Mouse (Mus musculus): ENCODE results near the gene Igdcc4.

The Igdcc4 gene

GRCm38 (mm10) chr9:65109132-65110072, 8.1 kb downstream of the Igdcc4 start:
- in situ Hi-C loops (cut with MboI; ENCODE audit: unreplicated experiment in 2 of 2): loop anchor here in 1 of 2 experiments (10.0 kb wide), 1 partner anchor 45 kb away; no protein-coding TSS in a partner anchor

DNA sequence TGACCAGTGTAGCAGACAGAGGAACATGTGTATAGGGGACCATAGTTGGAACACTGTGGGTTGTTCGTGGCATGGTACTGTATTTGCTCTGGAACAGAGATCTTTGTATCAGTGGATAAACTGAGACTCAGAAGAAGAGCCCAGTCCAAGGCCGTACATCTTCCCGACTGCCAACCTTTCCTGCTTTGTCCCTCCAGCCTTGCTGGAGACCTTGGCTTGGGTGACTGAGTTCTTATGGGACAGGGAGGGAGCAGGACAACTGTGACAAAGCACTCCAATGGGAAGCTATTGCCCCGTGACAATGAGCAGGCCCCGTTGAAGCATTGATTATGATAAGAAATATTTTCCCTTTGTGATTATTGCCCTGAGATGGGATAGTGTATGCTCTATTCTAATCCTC, 10.4 kb downstream of the Igdcc4 start:
- in situ Hi-C loops (cut with MboI; ENCODE audit: unreplicated experiment in 2 of 2): loop anchor here in 1 of 2 experiments (10.0 kb wide), 1 partner anchor 47 kb away; no protein-coding TSS in a partner anchor

DNA sequence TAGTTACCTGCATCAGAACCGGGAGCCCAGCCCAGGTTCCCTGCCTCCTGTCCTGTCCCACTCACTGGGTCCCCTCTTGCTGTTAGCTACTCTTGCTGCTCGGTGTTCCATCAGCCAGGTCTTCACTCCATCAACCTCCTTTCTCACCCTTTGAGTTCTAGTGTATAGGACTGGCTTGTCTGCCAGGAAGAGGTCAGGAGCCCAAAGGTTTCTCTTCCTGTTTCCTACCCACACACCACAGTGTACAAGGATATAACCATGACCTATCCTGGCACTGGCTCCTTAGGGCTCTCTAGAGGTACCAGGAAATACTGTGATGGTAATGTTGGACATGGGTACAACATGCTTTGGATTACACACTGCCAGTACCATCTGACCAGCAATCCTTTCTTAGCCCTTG, 12.4 kb downstream of the Igdcc4 start:
- in situ Hi-C loops (cut with MboI; ENCODE audit: unreplicated experiment in 2 of 2): loop anchor here in 1 of 2 experiments (10.0 kb wide), 1 partner anchor 49 kb away; no protein-coding TSS in a partner anchor

- in situ Hi-C loops (cut with MboI; ENCODE audit: unreplicated experiment in 2 of 2): loop anchor here in 1 of 2 experiments (10.0 kb wide), 1 partner anchor 51 kb away; no protein-coding TSS in a partner anchor
Observed at GRCm38 (mm10) chr9:65115891-65116290, 14.6 kb downstream of the Igdcc4 start.

- in situ Hi-C loops (cut with MboI; ENCODE audit: unreplicated experiment in 2 of 2): loop anchor here in 1 of 2 experiments (10.0 kb wide), 1 partner anchor 53 kb away; no protein-coding TSS in a partner anchor
Observed at GRCm38 (mm10) chr9:65117516-65117915, 16.2 kb downstream of the Igdcc4 start.

DNA sequence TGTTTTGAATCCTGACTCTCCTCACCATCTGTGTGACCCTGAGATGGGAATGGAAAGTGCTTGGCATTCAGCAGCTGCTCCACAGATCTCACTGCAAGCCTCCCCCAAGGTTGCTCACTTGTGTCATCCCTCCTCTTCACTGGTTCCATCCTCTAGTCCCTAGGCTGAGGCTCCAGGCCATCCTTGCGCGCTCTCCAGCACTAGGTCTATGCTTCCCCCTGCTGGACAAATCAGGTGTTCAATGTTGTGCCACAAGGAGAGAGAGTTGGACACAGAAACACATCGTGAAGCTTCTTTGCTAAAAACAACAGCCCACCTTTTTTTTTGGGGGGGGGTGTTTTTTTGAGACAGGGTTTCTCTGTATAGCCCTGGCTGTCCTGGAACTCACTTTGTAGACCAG, 19.6 kb downstream of the Igdcc4 start:
- in situ Hi-C loops (cut with MboI; ENCODE audit: unreplicated experiment in 2 of 2): loop anchor here (10.0 kb wide), 3 partner anchors 106 to 846 kb away; partner anchors contain the start of gene Slc51b (in 1 of the 2)

DNA sequence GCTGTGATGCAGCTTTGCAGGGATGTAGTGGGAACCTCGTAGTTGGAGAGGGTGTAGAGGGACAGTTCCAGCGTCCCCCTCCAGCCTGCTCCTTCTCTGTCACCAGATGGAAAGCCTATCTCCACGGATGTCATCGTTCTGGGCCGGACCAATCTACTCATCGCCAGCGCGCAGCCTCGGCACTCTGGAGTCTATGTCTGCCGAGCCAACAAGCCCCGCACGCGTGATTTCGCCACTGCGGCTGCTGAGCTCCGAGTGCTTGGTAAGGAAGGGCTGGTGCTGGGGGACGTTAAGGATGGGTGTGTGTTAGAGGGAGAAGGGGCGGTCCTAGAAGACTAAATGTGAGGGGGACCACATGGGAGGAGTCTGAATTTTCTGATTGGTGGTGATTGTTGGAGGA, 21.3 kb downstream of the Igdcc4 start:
- in situ Hi-C loops (cut with MboI; ENCODE audit: unreplicated experiment in 2 of 2): loop anchor here (10.0 kb wide), 3 partner anchors 108 to 848 kb away; partner anchors contain the start of gene Slc51b (in 1 of the 2)

GRCm38 (mm10) chr9:65123552-65124168, 22.4 kb downstream of the Igdcc4 start:
- in situ Hi-C loops (cut with MboI; ENCODE audit: unreplicated experiment in 2 of 2): loop anchor here (10.0 kb wide), 3 partner anchors 109 to 849 kb away; partner anchors contain the start of gene Slc51b (in 1 of the 2)

DNA sequence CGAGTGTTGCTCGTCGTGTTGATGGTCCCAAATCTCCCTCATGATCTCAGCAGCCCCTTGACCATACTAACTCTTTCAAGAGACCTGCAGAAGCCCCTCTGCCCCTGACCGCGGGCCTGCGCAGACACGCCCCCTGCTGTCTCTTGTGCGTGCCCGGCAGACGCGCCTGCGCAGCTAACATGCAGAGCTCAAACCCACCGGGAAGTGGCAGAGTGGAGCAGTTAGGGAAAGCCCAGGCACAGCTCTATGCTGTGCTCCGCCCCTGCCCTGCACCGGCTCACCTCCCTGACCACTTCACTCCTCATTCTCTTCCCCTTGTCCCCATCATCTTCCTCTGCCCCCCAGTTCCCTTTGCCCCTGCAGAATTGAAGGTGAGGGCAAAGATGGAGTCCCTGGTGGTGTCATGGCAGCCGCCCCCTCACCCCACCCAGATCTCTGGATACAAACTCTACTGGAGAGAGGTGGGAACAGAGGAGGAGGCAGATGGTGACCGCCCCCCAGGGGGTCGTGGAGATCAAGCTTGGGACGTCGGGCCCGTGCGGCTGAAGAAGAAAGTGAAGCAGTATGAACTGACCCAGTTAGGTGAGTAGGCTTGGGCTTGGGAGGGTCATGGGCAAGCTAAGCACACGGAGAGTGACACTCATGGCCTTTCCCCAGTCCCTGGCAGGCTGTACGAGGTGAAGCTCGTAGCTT, 27.0 kb downstream of the Igdcc4 start:
- in situ Hi-C loops (cut with MboI; ENCODE audit: unreplicated experiment in 2 of 2): loop anchor here (10.0 to 25.0 kb wide), 4 partner anchors 113 to 1216 kb away; partner anchors contain the start of gene Slc51b (in 1 of the 2)

DNA sequence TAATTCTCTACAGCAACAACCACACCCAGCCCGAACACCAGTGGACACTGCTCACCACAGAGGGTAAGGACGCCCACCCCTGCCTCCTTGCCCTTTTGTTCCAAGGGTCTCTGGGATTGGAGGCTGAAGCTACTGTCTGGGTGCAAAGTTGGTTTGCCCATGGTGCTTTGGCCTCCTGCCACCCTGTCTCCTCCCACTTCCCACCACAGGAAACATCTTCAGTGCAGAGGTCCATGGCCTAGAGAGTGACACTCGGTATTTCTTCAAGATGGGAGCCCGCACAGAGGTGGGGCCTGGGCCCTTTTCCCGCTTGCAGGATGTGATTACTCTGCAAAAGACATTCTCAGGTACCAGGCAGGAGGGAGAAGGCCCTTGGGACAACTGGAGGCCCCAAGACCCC, 30.4 kb downstream of the Igdcc4 start:
- in situ Hi-C loops (cut with MboI; ENCODE audit: unreplicated experiment in 2 of 2): loop anchor here (5.0 to 25.0 kb wide), 4 partner anchors 56 to 1219 kb away; no protein-coding TSS in a partner anchor

DNA sequence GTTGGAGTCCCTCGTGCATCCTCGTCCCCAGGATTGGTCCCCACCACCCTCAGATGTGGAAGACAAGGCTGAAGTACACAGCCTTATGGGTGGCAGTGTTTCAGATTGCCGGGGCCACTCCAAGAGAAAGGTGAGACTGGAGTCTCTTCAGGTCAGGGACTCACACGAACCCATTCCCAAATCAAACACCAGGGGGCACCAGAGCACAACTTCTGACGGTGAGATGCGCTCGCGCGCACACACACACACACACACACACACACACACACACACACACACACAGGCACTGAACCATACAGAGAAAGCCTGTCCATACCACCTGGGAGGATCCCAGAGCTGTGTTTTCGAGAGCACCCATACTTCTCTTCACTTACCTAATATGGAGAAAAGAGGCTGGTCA, 32.5 kb downstream of the Igdcc4 start:
- in situ Hi-C loops (cut with MboI; ENCODE audit: unreplicated experiment in 2 of 2): loop anchor here (5.0 to 25.0 kb wide), 4 partner anchors 54 to 1221 kb away; no protein-coding TSS in a partner anchor

DNA sequence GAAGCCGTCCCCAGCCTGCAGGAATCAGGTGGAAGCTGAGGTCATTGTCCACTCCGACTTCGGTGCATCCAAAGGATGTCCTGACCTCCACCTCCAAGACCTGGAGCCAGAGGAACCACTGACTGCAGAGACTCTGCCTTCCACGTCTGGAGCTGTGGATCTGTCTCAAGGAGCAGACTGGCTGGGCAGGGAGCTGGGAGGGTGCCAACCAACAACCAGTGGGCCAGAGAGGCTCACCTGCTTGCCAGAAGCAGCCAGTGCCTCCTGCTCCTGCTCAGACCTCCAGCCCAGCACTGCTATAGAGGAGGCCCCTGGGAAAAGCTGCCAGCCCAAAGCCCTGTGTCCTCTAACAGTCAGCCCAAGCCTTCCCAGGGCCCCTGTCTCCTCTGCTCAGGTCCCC, 33.8 kb downstream of the Igdcc4 start:
- in situ Hi-C loops (cut with MboI; ENCODE audit: unreplicated experiment in 2 of 2): loop anchor here in 1 of 2 experiments (25.0 kb wide), 1 partner anchor 1223 kb away; no protein-coding TSS in a partner anchor

GRCm38 (mm10) chr9:65140491-65140890, 39.2 kb downstream of the Igdcc4 start:
- in situ Hi-C loops (cut with MboI; ENCODE audit: unreplicated experiment in 2 of 2): loop anchor here in 1 of 2 experiments (25.0 kb wide), 1 partner anchor 1228 kb away; no protein-coding TSS in a partner anchor

DNA sequence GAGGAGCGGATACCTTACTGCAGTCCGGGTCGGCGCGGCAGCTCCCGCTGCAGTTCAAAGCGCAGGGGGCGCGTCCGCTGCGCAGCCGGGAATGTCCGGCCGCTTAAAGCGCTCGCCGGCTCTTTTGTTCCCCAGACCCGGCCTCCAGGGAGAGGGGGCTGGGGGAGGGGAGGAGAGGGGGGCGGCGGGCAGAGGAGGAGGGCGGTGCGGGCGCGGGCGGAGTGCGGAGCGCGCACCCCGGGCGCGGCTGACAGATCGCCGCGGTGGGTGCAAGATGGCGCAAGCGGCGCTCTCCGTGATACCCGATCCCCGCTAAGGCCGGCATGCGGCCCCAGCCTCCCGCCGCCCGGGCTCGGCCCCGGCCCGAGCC, 39.6 kb downstream of the Igdcc4 start, which contains the start of gene Igdcc3:
Gene Igdcc3 (plus strand): TSS at position 254 of the 370 bp plus-strand sequence.
- in situ Hi-C loops (cut with MboI; ENCODE audit: unreplicated experiment in 2 of 2): loop anchor here in 1 of 2 experiments (25.0 kb wide), 1 partner anchor 1229 kb away; no protein-coding TSS in a partner anchor

- in situ Hi-C loops (cut with MboI; ENCODE audit: unreplicated experiment in 2 of 2): loop anchor here in 1 of 2 experiments (25.0 kb wide), 1 partner anchor 1229 kb away; no protein-coding TSS in a partner anchor
Observed at GRCm38 (mm10) chr9:65141306-65141975, 40.2 kb downstream of the Igdcc4 start.

- in situ Hi-C loops (cut with MboI; ENCODE audit: unreplicated experiment in 2 of 2): loop anchor here in 1 of 2 experiments (25.0 kb wide), 1 partner anchor 1230 kb away; no protein-coding TSS in a partner anchor
Observed at GRCm38 (mm10) chr9:65141976-65142318, 40.7 kb downstream of the Igdcc4 start.

- in situ Hi-C loops (cut with MboI; ENCODE audit: unreplicated experiment in 2 of 2): loop anchor here in 1 of 2 experiments (25.0 kb wide), 1 partner anchor 1230 kb away; no protein-coding TSS in a partner anchor
Observed at GRCm38 (mm10) chr9:65142399-65142798, 41.1 kb downstream of the Igdcc4 start.

- in situ Hi-C loops (cut with MboI; ENCODE audit: unreplicated experiment in 2 of 2): loop anchor here in 1 of 2 experiments (25.0 kb wide), 1 partner anchor 1234 kb away; no protein-coding TSS in a partner anchor
Observed at GRCm38 (mm10) chr9:65146001-65146400, 44.7 kb downstream of the Igdcc4 start.

- in situ Hi-C loops (cut with MboI; ENCODE audit: unreplicated experiment in 2 of 2): loop anchor here in 1 of 2 experiments (25.0 kb wide), 1 partner anchor 1236 kb away; no protein-coding TSS in a partner anchor
Observed at GRCm38 (mm10) chr9:65148507-65148906, 47.2 kb downstream of the Igdcc4 start.

Data from v-Abl transformed pro-B cells (cell line).